Mouse (Mus musculus) lung, embryonic 14.5 days (tissue): ENCODE data around the gene Golph3l. TPM values are rescaled to one million over a fixed set of nuclear protein-coding genes. Genes with fewer than 3 reads are reported as not detected.
A peak's percentile ranks its signal among the peaks of the same experiment; 100 is the strongest.

Experiments
- ATAC-seq: fragments of 200-750 bp; cut with Nextera tagmentation; 2 replicates; pipeline ENCODE4 v1.8.0; 2017; ENCODE audit warnings: mild to moderate bottlenecking, moderate TSS enrichment, moderate library complexity; ENCODE audit not compliant: insufficient read depth
- DNase-seq: peaks from one replicate; pipeline ENCODE4 v3.0.0-alpha.2; 2015
- H3K27ac ChIP-seq: fragments of 300-500 bp; sonication (generic); 2 replicates; pipeline ENCODE4 v1.5.1; 2014; ENCODE audit warnings: low read depth, mild to moderate bottlenecking, moderate library complexity
- H3K27me3 ChIP-seq: fragments of 300-500 bp; sonication (generic); 2 replicates; pipeline ENCODE4 v1.6.1; 2014; ENCODE audit warnings: low read length, control low read depth; ENCODE audit not compliant: insufficient read depth
- H3K36me3 ChIP-seq: fragments of 300-500 bp; sonication (generic); 2 replicates; pipeline ENCODE4 v1.6.1; 2014; ENCODE audit warnings: control low read depth; ENCODE audit not compliant: insufficient read depth
- H3K4me1 ChIP-seq: fragments of 300-500 bp; sonication (generic); 2 replicates; pipeline ENCODE4 v1.6.1; 2014; ENCODE audit warnings: antibody characterized with exemption, control low read depth; ENCODE audit not compliant: insufficient read depth
- H3K4me2 ChIP-seq: fragments of 300-500 bp; sonication (generic); 2 replicates; pipeline ENCODE4 v1.6.1; 2014; ENCODE audit warnings: mild to moderate bottlenecking
- H3K4me3 ChIP-seq: fragments of 300-500 bp; sonication (generic); 2 replicates; pipeline ENCODE4 v1.5.1; 2014; ENCODE audit warnings: low read depth, low read length
- H3K9ac ChIP-seq: fragments of 300-500 bp; sonication (generic); 2 replicates; pipeline ENCODE4 v1.6.1; 2014
- H3K9me3 ChIP-seq: fragments of 300-500 bp; sonication (generic); 2 replicates; pipeline ENCODE4 v1.6.1; 2016; ENCODE audit warnings: low read depth, low read length, control low read depth
- CTCF ChIP-seq: IDR thresholded peaks from 2 replicates; pipeline ENCODE4 v1.5.1; 2016; ENCODE audit warnings: antibody characterized with exemption, low read depth
- WGBS: fragments of 180-500 bp; shearing (Covaris S2); extraction: QIAGEN DNeasy Blood & Tissue Kit; methylation state at CpG from one replicate; pipeline ENCODE4 v1.1.7; 2014; 5-methylcytosine and 5-hydroxymethylcytosine counted together
- polyA plus RNA-seq: library from polyadenylated mRNA; unstranded; fragments of >200 nt; fragmentation: Nextera tagmentation; extraction: Ambion mirVana; gene quantifications from 2 replicates; pipeline ENCODE4 v1.2.1, GENCODE M21; 2014

The Golph3l gene
- polyA plus RNA-seq, 1 experiment from 2014 or later: 29.3 TPM

GRCm38 (mm10) chr3:95636072-95636471 is 47.3 kb downstream of the Golph3l start:
- Histone ChIP-seq H3K4me2 (no peak overlapping the region), H3K9ac (no peak overlapping the region), H3K27ac (no peak overlapping the region), H3K36me3 (peaks cover 71% of the 10 kb centered on the region), H3K4me1 (no peaks in the 10 kb centered on the region), H3K27me3 (no peaks in the 10 kb centered on the region), H3K9me3 (no peaks in the 10 kb centered on the region), H3K4me3 (no peak overlapping the region)
- TF ChIP-seq CTCF: no peak
- 70% methylated on average over 4 of the region's 4 CpGs for WGBS
- ATAC-seq (no peak), DNase-seq (no peak)

- no peak overlapping the region for H3K27ac ChIP-seq
- no peaks in the 10 kb centered on the region for H3K9me3 ChIP-seq
- H3K36me3 ChIP-seq: peaks cover 37% of the 10 kb centered on the region
- DNase-seq: no peak
- WGBS: 93% methylated on average over 1 of the region's 1 CpGs
- no peaks in the 10 kb centered on the region for H3K27me3 ChIP-seq
- no peak for ATAC-seq
- no peak overlapping the region for H3K9ac ChIP-seq
- H3K4me2 ChIP-seq: no peak overlapping the region
- 0 out of 2 replicates have a peak, but pooled peaks have one; percentile 15 for TF ChIP-seq CTCF
- no peaks in the 10 kb centered on the region for H3K4me1 ChIP-seq
- H3K4me3 ChIP-seq: no peak overlapping the region
Observed at GRCm38 (mm10) chr3:95639694-95640093, 51.0 kb downstream of the Golph3l start.

- no peak overlapping the region for H3K27ac ChIP-seq
- no peak for TF ChIP-seq CTCF
- no peaks in the 10 kb centered on the region for H3K9me3 ChIP-seq
- DNase-seq (no peak), ATAC-seq (no peak)
- no peak overlapping the region for H3K4me3 ChIP-seq
- no peaks in the 10 kb centered on the region for H3K27me3 ChIP-seq
- 68% methylated on average over 7 of the region's 7 CpGs for WGBS
- H3K4me1 ChIP-seq: no peaks in the 10 kb centered on the region
- H3K36me3 ChIP-seq: peaks cover 12% of the 10 kb centered on the region
- H3K9ac ChIP-seq: no peak overlapping the region
- H3K4me2 ChIP-seq: no peak overlapping the region
Observed at GRCm38 (mm10) chr3:95643097-95643496, 54.4 kb downstream of the Golph3l start.

- H3K9ac ChIP-seq: no peak overlapping the region
- no peak for TF ChIP-seq CTCF
- H3K36me3 ChIP-seq: no peaks in the 10 kb centered on the region
- H3K27me3 ChIP-seq: no peaks in the 10 kb centered on the region
- ATAC-seq (no peak), DNase-seq (peak; percentile 43)
- H3K4me1 ChIP-seq: no peaks in the 10 kb centered on the region
- no peak overlapping the region for H3K4me2 ChIP-seq
- WGBS: 56% methylated on average over 10 of the region's 10 CpGs
- no peaks in the 10 kb centered on the region for H3K9me3 ChIP-seq
- H3K27ac ChIP-seq: no peak overlapping the region
- no peak overlapping the region for H3K4me3 ChIP-seq
Observed at GRCm38 (mm10) chr3:95645313-95646235, 56.8 kb downstream of the Golph3l start.

- Histone ChIP-seq H3K4me1 (0 out of 2 replicates have a peak, but pooled peaks cover 8% of the 10 kb centered on the region), H3K4me2 (no peak overlapping the region), H3K9me3 (no peaks in the 10 kb centered on the region), H3K4me3 (no peak overlapping the region), H3K27ac (no peak overlapping the region), H3K27me3 (no peaks in the 10 kb centered on the region), H3K9ac (no peak overlapping the region), H3K36me3 (no peaks in the 10 kb centered on the region)
- no peak for TF ChIP-seq CTCF
- 87% methylated on average over 5 of the region's 5 CpGs for WGBS
- DNase-seq (no peak), ATAC-seq (no peak)
Observed at GRCm38 (mm10) chr3:95648016-95648415, 59.3 kb downstream of the Golph3l start.

GRCm38 (mm10) chr3:95650276-95651032 is 61.7 kb downstream of the Golph3l start:
- Histone ChIP-seq H3K36me3 (no peaks in the 10 kb centered on the region), H3K9ac (no peak overlapping the region), H3K9me3 (no peaks in the 10 kb centered on the region), H3K27ac (peak overlapping the region; percentile 47; the same call in 1 of the 2 replicates), H3K4me3 (no peak overlapping the region), H3K27me3 (no peaks in the 10 kb centered on the region), H3K4me2 (no peak overlapping the region), H3K4me1 (peaks cover 11% of the 10 kb centered on the region; the same call in 1 of the 2 replicates)
- peak; percentile 54 for DNase-seq
- ATAC-seq: no peak
- TF ChIP-seq CTCF: no peak
- WGBS: 45% methylated on average over 6 of the region's 6 CpGs

GRCm38 (mm10) chr3:95651033-95651373 is 62.3 kb downstream of the Golph3l start:
- no peaks in the 10 kb centered on the region for H3K27me3 ChIP-seq
- H3K4me1 ChIP-seq: peaks cover 11% of the 10 kb centered on the region; the same call in 1 of the 2 replicates
- no peak overlapping the region for H3K9ac ChIP-seq
- no peak overlapping the region for H3K4me3 ChIP-seq
- ATAC-seq (no peak), DNase-seq (no peak)
- WGBS: 86% methylated on average over 3 of the region's 3 CpGs
- no peaks in the 10 kb centered on the region for H3K36me3 ChIP-seq
- no peak overlapping the region for H3K4me2 ChIP-seq
- H3K27ac ChIP-seq: peak overlapping the region; percentile 22; the same call in 1 of the 2 replicates
- no peaks in the 10 kb centered on the region for H3K9me3 ChIP-seq
- no peak for TF ChIP-seq CTCF
